Mouse (Mus musculus): ENCODE results near the gene Gm17428.
"Not testable (repeated sequence)": the region's sequence is repeated elsewhere in the genome, so short reads cannot be mapped to it uniquely, and the experiment has no call there.

Gm17428 gene

DNA sequence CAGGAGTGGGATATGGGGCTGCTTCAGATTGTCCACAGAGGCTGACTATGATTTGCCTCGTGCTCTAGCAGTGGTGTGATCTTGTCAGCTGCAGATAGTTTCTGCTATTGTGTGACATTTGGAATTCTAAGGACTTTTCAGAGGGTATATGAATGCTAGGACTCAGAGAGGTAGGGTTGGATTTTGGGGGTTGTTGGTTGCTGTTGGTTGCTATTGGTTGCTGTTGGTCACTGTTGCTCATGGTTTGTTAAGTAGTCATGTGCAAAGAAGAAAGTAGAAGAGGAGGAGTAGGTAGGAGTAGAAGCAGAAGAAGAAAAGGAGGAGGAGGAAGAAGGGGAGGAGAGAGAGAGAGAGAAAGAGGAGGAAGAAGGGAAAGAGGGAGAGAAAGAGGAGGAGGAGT lies at the start of gene Gm17428:
Gene Gm17428, plus strand, starts transcription at position 301 of the 400 bp plus-strand sequence.
- no peak for DNase-seq

DNA sequence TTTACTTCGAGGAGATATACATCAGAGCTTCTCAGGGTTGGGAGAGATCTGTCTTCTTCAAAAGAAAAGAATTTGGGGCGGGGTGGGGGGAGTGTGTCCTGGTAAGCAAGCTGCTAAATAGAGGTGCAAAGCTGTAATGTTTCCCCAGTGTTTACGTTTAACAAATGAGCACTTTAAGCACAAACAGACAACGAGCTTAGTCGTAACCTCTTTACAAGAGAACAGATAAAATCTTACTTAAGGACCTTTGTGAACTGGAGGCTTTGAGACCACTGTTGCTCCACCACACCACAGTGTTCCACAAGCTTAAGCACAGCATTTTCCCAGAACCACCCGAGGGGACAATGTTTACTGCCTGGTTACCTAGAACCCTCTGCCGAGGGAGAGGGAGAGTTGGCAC lies 49.4 kb upstream of the Gm17428 start:
- DNase-seq: no peak

DNA sequence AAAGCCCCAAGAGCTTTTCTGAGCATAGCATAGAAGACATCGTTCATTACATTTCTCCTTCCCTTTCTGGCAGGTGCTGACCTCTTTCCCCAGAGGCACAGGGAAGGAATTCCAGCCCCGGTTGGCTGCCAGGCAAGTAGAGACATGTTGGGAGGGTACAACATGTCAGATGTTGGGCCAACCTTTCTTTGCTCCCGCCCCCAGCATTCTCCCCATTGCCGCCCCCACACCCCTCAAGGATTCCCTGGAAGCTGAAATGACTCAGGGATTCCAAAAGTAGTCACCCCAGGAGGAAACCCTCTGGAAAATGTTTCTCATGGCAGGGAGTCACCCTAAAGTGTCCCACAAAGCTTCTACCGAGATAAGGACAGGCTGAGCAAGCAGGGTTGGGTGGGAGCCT lies 46.9 kb upstream of the Gm17428 start:
- no peak for DNase-seq

DNA sequence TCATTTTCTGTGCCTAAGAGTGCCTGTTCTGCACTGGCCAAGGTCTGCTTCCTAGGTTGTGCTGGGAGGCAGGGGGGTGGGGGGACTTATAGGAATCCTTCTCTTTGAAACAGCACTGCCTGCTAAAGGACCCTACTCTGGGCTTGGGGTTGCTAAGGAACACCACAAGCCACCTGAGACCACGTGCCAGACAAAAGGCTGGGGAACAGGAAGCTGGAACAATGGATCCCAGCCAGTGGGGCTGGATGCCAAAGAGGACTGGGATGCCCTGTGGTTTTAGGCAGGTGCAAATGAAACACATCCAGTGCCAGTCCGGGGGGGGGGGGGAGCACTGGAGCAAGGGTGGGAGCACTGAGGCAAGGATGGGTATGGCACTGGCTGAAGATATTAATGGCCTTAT lies 46.3 kb upstream of the Gm17428 start:
- DNase-seq: no peak

DNA sequence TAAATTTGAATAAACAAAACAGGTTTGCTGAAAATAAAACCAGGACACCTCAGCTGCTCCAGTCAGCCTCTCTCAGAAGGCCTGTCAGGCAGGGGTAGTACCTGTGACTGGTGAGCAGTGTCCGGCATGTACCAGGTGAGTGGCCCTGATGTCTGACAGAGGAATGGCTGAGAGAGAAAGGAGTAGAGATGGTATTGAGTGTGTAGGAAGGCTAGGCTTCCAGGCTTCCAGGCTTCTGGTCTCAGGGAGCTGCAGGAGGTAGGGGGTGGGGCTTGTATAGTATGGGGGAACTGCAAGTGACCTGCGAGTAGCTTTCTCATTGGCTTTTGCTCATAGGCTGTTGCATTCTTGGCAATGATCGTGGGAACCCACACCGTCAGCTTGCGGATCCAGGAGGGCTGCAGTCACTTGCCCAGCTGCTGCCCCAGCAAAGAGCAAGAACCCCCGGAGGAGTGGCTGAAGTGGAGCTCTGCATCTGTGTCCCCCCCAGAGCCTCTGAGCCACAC lies 44.0 kb upstream of the Gm17428 start, which contains the start of gene Il25:
Gene Il25, plus strand, starts transcription at position 51 of the 506 bp plus-strand sequence.
- DNase-seq: no peak

DNA sequence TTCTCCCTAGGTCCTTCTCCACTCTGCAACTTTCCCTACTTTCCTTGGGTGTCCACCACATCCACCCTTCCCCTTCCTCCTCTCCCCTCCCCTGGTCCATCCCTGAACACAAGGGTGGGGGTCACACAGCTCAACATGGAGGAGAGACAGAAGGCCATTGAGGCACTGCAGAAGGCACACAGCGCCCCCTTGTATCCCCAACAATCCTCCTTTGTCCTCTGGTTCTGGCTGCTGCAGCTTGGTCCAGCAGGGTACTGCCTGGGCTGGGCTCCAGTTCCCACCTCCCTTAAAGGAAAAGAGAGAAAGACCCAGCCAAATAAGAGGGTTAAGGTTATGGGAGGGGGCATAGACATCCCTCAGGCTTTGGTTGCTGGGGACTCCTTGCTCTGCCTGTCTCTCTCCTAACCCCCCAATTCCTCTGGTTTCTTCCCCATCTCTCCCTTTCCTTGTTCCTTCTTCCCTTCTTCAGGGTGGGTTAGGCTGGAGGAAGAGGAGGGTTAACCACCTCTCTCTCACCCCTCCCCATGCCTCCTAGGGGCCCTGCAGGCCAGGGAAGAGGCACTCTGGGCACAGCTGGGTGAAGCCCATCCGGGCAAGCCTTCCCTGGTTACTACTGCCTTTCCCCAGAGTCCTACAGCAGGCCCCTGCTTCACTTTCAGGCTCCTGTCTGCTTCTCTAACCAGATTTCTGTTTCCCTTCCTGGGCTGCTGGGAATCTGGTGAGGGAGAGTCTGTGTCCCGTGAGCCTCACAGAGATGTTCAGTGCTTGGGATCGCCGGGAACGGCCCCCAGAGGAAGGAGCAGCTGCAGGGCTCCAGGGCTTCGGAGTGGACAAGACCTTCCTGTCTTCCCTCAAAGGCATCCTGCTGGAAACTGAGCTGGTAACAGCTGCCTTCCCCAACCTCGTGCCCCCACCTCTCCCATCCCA lies 40.6 kb upstream of the Gm17428 start, which contains the start of gene Cmtm5:
Gene Cmtm5, plus strand, starts transcription at position 358 of the 927 bp plus-strand sequence.
- DNase-seq: no peak

DNA sequence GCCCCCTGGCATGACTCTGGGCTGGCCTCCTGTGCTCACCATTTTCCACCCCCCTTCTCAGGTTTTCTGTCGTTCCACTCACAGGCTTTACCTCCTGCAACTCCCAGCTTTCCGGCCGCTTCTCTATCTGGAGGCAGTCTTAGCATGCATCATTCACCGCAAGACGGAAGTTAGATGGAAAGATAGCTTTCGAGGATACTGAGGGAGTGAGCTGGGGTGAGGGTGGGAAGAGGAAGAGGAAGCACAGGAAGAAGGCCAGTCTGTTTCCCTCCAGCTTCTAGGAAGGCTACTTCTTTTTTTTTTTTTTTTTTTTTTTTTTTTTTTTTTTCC lies 39.9 kb upstream of the Gm17428 start:
- DNase-seq: no peak

DNA sequence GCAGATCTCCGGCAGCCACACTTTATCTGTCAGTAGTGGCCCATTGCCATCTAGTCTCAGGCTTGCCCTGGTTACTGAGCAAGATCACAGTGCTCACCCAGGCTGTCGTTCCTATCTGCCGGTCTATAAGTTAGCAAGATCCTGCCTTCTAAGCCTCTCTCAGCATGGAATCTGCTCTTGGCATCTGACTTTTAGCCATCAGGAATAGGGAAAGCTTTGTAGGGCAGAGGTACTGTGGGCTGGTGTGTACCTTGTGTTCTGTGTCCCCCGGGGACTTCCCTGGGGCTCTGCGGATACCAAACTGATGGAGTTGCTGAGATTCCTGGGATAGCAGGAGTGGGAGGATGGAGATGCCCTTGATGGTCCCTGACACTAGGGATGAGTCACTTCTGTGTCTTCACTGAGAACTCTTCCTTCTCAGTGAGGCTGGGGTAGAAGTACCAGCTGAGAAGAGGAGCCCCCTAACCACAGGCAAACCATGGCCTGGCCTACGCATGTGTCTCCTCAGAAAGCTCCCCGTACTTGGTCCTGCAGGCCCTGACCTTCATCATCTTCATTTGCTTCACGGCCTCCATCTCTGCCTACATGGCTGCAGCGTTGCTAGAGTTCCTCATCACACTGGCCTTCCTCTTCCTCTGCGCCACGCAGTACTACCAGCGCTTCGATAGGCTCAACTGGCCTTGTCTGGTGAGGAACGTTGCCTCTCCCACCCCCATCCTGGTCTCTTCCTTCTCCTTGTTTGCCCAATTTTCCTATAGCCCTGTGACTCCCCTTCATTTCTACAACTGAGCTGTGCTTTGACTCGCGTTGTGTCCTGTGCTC lies 39.2 kb upstream of the Gm17428 start:
- DNase-seq: no peak

DNA sequence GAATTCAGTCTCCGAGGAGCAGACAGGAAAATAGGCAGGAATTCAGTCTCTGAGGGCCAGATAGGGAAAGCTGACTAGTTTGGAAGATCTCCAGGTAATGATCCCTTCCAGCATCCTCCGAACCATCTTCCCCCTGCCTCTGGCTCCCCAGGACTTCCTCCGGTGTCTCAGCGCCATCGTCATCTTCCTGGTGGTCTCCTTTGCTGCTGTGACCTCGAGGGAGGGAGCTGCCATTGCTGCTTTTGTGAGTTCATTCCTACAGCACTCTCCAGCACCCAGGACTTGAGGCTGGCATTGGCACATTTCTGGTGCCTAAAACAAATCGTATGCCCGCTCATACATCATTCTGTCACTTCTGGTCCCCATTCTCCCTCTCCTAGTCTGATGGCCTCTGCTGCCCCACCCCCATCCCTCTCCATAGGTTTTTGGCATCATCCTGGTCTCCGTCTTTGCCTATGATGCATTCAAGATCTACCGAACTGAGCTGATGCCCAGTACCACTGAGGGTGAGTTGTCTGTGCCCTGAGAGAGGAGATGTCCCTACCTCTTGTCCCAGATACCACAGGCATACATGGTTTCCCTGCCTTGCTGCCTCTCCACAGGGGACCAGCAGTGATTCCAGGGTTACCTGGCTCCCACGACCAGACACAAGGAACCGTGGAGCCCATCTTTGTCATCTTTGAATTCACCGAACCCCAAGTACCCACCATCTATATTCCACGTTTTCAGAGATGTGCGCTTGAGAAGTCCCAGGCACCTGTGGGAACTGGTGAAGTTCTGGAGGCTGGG lies 38.1 kb upstream of the Gm17428 start:
- DNase-seq: peak; percentile 92

DNA sequence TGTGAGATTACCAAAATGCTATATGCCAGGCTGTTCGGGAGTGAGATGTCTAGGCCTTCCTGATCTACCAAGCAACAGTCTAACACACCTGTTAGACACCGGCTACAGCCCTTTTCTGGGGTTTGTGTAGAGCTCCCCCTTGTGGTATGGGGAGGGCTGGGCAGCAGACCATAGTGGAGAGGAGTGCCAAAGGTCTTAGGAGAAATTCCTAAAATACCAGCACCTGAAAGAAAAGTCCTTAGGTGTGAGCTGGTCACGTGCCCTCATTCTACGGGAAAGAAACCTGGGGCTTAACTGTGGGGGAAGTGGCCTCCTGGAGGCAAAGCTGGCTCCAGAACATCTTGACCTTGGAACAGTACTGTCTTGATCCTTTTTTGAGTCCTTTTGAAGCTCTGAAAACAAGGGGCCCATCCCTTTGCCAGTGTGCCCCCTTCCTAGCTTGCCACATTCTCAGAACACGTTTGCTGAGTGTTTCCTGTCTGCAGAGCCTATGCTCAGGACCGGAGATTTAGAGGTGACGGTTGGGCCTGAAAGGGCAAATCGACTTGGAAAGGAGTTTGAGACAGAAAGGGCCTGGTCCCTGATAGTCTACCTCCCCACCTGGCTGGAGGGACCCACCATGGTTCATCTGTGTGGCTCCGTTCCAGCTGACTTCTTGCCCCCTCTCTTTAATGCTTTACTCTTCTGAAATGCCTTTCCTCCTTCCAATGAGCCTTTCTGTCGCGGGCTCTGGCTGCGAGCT lies 37.1 kb upstream of the Gm17428 start:
- peak; percentile 95 for DNase-seq

DNA sequence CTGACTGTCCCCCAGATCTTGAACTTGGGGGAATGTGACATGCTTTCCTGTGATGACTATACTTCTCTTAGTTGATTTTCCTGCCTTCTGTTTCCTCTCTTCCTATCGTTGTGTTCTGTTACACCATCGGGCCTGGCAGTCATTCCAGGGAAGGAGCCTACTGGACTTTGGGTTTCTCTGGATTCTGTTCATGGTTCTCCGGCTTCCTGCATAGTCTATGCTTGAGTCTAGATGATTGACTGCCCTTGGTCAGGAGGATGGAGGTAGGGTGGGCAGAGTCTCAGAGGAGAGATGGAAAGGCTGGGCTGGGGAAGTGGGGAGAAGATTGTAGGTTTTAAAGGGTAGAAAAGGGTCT lies 36.6 kb upstream of the Gm17428 start:
- DNase-seq: no peak

DNA sequence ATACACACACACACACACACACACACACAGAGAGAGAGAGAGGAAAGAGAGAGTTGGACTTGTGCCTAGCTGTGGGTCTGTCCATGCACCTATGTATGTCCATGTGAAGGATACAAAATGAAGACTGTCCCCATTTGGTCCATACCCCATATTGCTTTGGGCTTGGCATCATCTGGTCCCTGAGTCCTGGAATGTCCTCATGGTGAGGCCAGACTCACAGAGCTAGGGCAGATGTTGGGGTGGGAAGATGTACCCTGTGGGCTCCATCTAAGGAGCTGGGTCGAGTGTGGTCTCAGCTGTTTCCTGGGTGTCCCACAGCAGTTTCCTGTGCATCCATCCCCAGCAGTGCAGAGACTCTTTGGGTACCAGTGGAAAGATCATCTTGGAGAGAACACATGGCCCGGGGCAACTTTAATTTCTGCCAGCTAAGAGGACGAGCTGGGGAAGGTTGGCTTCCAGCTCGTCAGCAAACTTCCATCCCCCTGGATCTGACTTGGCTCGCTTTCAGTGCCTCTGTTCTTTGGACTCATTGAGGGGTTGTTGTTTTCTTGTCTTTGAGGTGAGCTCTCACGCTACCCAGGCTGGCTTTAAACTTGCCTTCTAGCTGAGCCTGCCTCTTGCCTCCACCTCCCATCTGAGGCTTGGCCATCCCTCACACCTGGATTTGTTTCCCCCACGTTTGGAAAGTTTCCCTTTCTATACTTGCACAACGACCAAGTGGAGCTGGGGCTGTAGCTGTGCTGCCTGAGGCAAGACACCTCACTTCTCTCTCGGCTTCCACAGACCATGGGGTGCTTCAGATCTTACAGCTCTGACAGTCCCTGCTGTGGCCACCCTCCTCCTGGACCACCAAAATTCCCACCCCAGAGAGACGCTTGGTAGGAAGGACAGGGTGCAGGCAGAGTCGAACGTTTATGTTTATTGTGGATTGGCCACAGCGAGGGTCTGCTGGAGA lies 35.4 kb upstream of the Gm17428 start:
- peak; percentile 93 for DNase-seq

DNA sequence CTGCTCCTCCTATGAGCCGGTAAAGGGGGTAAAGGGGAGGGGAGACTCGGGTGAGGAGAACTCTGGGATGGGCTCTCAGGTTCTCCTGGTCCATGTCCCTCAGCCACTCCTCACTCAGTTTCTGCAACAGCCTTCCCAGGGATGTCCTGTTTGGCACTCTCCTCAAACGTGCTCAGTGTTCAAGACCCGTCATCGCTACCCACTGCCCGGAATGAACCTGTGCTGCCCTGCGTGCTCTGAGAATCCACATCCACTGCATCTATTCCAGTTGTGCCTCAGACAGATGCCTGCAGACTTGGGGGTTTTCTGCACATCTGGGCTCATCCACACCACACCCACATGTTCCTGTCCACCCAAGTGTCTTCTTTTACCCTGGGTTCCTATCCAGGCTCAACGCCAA lies 34.3 kb upstream of the Gm17428 start:
- no peak for DNase-seq

DNA sequence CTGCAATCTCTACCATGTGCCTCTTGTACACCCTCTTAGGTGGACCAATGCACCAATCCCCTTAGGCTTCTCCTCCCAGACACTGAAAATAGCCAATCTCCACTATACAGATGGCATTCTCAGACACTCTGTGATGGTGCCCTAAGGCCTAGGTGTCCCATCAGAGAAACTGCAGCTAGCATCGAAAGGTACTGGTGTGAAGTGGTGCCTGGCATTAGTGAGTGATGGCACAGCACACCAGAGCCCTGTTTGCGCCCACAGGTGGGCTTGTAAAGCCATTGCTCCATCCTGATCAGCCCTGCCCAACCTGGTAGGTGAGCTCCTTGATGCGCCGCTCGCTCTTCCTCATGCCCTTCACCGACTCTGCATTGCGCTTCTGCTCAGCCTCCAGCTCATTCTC lies 32.8 kb upstream of the Gm17428 start:
- DNase-seq: no peak

DNA sequence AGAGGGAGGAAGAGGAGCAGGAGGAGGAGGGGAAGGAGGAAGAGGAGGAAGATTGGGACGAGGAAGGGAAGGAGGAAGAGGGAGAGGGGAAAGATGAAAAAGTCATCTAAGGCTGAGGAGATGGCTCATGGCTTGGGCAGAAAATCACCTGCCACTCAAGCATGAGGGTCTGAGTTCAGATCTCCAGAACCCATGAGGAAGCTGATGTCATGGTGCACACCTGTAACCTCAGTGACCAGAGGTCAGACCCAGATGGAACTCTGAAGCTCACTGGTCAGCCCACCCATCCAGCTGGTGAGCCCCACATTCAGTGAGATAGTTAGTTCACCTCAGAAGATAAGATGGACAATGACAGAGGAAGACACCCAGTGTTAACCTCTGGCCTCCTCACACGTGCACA lies 31.8 kb upstream of the Gm17428 start:
- DNase-seq: no peak

DNA sequence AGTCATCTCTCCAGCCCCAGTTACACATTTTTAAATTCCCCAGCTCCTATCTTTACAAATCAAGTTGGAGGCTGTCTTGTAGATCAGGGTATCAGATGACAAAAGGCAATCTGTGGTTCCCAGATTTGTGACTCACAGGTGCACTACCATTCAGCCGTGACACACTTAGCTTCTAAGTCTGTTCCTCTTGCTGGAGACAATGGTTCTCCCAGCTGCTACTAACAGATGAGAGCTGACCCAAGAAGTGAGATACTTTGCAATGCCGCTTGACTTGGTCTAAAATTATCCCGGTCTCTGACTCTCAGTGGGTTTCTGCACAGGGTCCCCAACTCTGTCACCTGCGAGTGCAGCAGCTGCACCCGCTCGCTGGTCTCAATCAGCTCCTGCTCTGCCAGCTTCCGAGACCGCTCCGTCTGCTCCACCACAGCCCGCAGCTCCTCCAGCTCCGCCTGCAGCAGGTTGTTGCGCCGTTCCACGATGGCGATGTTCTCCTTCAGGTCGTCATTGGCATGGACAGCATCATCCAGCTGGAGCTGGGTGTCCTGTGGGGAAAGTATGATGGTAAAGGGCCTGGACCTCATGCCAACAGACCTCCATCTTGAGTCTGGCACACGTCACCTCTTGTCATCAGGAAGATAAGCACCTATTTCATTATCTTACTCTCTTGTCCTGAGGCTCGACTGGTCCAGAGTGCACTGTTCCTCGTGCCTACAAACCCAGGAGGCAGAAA lies 30.6 kb upstream of the Gm17428 start:
- DNase-seq: no peak

DNA sequence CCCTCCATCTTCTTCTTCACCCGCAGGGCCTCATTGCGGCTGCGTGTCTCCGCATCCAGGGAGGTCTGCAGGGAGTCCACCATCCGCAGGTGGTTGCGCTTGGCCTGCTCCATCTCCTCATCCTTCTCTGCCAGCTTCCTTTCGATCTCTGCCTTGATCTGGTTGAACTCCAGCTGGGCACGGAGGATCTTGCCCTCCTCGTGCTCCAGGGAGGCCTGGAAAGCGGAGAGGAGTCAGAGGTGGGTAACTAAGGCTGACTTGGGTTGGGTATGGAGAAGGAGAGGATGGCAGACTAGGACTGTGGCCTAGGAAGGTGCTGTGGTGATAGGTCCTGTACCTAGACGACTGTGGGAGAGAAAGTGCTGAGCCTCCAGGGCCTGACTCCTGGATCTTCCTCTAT lies 29.7 kb upstream of the Gm17428 start:
- not testable (repeated sequence) for DNase-seq

DNA sequence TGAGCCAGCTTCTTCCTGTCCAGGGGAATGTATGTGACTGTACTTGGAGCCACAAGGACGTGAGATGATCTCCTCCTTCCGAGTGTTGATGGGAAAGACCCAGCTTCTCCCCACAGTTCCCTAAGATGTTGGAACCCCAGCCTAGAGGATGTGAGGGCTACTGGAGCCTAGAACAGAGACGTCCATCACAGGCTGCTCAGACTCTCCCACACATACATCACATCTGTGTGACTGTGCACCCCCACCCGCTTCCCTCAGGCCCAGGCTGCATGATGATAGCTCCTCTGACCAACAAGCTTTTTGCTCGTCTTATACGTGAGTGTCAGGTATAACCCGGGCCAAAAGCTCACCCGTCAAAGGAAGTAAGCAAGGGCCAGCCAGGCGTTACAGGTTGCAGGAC lies 28.0 kb upstream of the Gm17428 start:
- DNase-seq: no peak

DNA sequence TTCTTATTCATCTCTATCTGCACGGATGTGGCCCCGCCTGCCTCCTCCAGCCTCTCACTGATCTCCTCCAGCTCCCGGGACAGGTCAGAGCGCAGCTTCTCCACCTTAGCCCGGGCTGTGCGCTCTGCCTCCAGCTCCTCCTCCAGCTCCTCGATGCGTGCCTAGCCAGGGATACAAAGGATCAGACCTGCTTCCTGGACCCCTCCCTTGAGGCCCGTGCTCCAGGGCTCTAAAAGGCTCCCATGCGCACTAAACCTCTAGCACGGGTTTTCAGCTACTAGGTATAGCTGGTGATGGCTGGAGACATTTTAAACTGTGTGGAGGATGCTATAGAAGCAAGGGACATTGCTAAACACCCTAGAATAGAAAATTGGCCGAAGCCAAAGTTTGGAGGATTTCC lies 26.2 kb upstream of the Gm17428 start:
- DNase-seq: no peak

DNA sequence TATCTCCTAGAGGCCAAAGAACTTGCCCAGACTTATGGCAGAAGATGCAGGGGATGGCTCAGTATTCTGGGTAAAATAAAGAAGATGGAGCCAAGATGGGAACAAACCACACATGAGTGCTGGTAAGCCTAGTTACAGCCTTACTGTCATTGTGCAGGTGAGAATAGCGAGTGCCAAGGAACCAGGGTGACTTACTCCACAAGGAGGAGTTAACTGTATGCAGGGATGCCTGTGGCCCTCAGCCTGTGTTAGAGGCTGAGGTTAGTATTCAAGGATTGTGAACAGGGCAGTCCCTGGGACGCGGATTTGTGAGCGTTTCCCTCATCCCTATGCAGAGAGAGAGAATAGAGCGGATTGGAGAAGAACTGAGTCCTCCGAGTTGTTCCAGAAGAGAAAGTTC lies 25.1 kb upstream of the Gm17428 start:
- no peak for DNase-seq
